Mouse (Mus musculus) gonadal fat pad, adult 2 months (tissue): ENCODE measurements around the gene Foxe3. TPM values are rescaled to one million over a fixed set of nuclear protein-coding genes. Genes with fewer than 3 reads are reported as not detected.

Source experiments
- DNase-seq: peaks from one replicate; pipeline ENCODE4 v3.0.0-alpha.2; 2012; ENCODE audit warnings: low read depth
- polyA plus RNA-seq: library from polyadenylated mRNA; depleted of rRNA; stranded (reverse); fragments of >200 nt; gene quantifications from 2 replicates; pipeline ENCODE4 v1.2.3, GENCODE M21; 2012

The Foxe3 gene
- polyA plus RNA-seq, 1 experiment, result not detected

GRCm38 (mm10) chr4:114917091-114917490 lies 8.7 kb downstream of the Foxe3 start:
- DNase-seq, result no peak

- DNase-seq, result no peak
Observed at GRCm38 (mm10) chr4:114916056-114916455, 9.8 kb downstream of the Foxe3 start.

- DNase-seq, result no peak
Observed at GRCm38 (mm10) chr4:114913594-114913962, 12.2 kb downstream of the Foxe3 start.

- no peak for DNase-seq
Observed at GRCm38 (mm10) chr4:114912705-114913593, 12.9 kb downstream of the Foxe3 start.

GRCm38 (mm10) chr4:114909602-114910484 lies 16.0 kb downstream of the Foxe3 start:
- DNase-seq, result no peak

GRCm38 (mm10) chr4:114908829-114909601 lies 16.8 kb downstream of the Foxe3 start, which contains the start of gene Foxd2:
Foxd2 (minus strand) TSS chr4:114908873.
- DNase-seq, result no peak

GRCm38 (mm10) chr4:114907951-114908828 lies 17.6 kb downstream of the Foxe3 start:
- DNase-seq, result no peak

- no peak for DNase-seq
Observed at GRCm38 (mm10) chr4:114907056-114907917, 18.5 kb downstream of the Foxe3 start.

GRCm38 (mm10) chr4:114905969-114906680 lies 19.7 kb downstream of the Foxe3 start:
- DNase-seq, result no peak

- no peak for DNase-seq
Observed at GRCm38 (mm10) chr4:114905501-114905900, 20.3 kb downstream of the Foxe3 start.

GRCm38 (mm10) chr4:114903422-114903782 lies 22.4 kb downstream of the Foxe3 start:
- DNase-seq, result no peak

GRCm38 (mm10) chr4:114902641-114903421 lies 23.0 kb downstream of the Foxe3 start:
- DNase-seq, result no peak

- DNase-seq, result no peak
Observed at GRCm38 (mm10) chr4:114901643-114902351, 24.0 kb downstream of the Foxe3 start.

- DNase-seq, result no peak
Observed at GRCm38 (mm10) chr4:114900866-114901642, 24.8 kb downstream of the Foxe3 start.

- no peak for DNase-seq
Observed at GRCm38 (mm10) chr4:114899885-114900284, 25.9 kb downstream of the Foxe3 start.

- no peak for DNase-seq
Observed at GRCm38 (mm10) chr4:114897853-114898252, 28.0 kb downstream of the Foxe3 start.

- no peak for DNase-seq
Observed at GRCm38 (mm10) chr4:114882232-114882631, 43.6 kb downstream of the Foxe3 start.
